ENCODE assay signal across 8 mouse cellular contexts in genomic region chr9:101075694-101076093, GRCm38 (mm10). TPM values are rescaled to one million over a fixed set of nuclear protein-coding genes. Genes with fewer than 3 reads are reported as not detected.
DNase-seq lines count a peak whose midpoint lies in the region; ATAC-seq lines count a peak whose summit lies in the region.

No protein-coding gene starts in this region.

- no peak for ATAC-seq in neural tube, embryonic 11.5 days (ENCODE audit: insufficient read depth, low FRiP score, low TSS enrichment)
- ATAC-seq in limb, embryonic 15.5 days (ENCODE audit: insufficient number of reproducible peaks, low FRiP score, low TSS enrichment, low read depth) = no peak
- ATAC-seq in stomach, embryonic 15.5 days (ENCODE audit: insufficient read depth, low FRiP score, low read depth) = no peak

- peaks cover 17% of the 10 kb centered on the region for H3K4me1 ChIP-seq in neural tube, embryonic 11.5 days (ENCODE audit: control insufficient read depth, insufficient read depth, low read length)
- peaks cover 24% of the 10 kb centered on the region for H3K4me1 ChIP-seq in limb, embryonic 15.5 days
- peaks cover 14% of the 10 kb centered on the region; the same call in 1 of the 2 replicates for H3K4me1 ChIP-seq in stomach, embryonic 15.5 days

- peak overlapping the region; percentile 97 for H3K9ac ChIP-seq in neural tube, embryonic 11.5 days (ENCODE audit: low read length)
- peak overlapping the region; percentile 99 for H3K9ac ChIP-seq in limb, embryonic 15.5 days
- peak overlapping the region; percentile 98 for H3K9ac ChIP-seq in stomach, embryonic 15.5 days

- intact Hi-C loops in left cerebral cortex, postnatal 4 days (cut with DNase I) = no loop called here

- no peak overlapping the region for H3K27ac ChIP-seq in neural tube, embryonic 11.5 days (ENCODE audit: low read depth, low read length)
- no peak overlapping the region for H3K27ac ChIP-seq in limb, embryonic 15.5 days
- 0 out of 2 replicates have a peak overlapping the region, but pooled peaks have one; percentile 23 for H3K27ac ChIP-seq in stomach, embryonic 15.5 days

- H3K27me3 ChIP-seq in neural tube, embryonic 11.5 days (ENCODE audit: control insufficient read depth, insufficient read depth, low read length) = no peaks in the 10 kb centered on the region
- H3K27me3 ChIP-seq in limb, embryonic 15.5 days = no peaks in the 10 kb centered on the region
- no peaks in the 10 kb centered on the region for H3K27me3 ChIP-seq in stomach, embryonic 15.5 days (replicated peaks)

- H3K4me2 ChIP-seq in neural tube, embryonic 11.5 days (ENCODE audit: low read depth) = peak overlapping the region; percentile 87
- H3K4me2 ChIP-seq in limb, embryonic 15.5 days = peak overlapping the region; percentile 70
- H3K4me2 ChIP-seq in stomach, embryonic 15.5 days = peak overlapping the region; percentile 73

- peak; percentile 22 for DNase-seq in adrenal gland, adult 2 months
- no peak for DNase-seq in adrenal gland, adult 8-10 months
- DNase-seq in neural tube, embryonic 11.5 days (ENCODE audit: low spot score) = no peak
- DNase-seq in neural tube, embryonic 10.5 days (ENCODE audit: extremely low spot score, low spot score) = no peak
- no peak for DNase-seq in left cerebral cortex, postnatal 4 days
- no peak for DNase-seq in ovary, postnatal 10 days (ENCODE audit: low spot score)

- no peaks in the 10 kb centered on the region for H3K36me3 ChIP-seq in neural tube, embryonic 11.5 days (ENCODE audit: control insufficient read depth, insufficient read depth, low read length)
- no peaks in the 10 kb centered on the region for H3K36me3 ChIP-seq in limb, embryonic 15.5 days
- H3K36me3 ChIP-seq in stomach, embryonic 15.5 days = no peaks in the 10 kb centered on the region

- under 1% methylated on average over 8 of the region's 8 CpGs for WGBS in neural tube, embryonic 11.5 days
- WGBS in limb, embryonic 15.5 days = under 1% methylated on average over 8 of the region's 8 CpGs
- WGBS in stomach, embryonic 15.5 days = under 1% methylated on average over 8 of the region's 8 CpGs

- H3K4me3 ChIP-seq in neural tube, embryonic 11.5 days (ENCODE audit: low read depth, low read length) = peak overlapping the region; percentile 97
- peak overlapping the region; percentile 96 for H3K4me3 ChIP-seq in limb, embryonic 15.5 days
- peak overlapping the region; percentile 96 for H3K4me3 ChIP-seq in stomach, embryonic 15.5 days (replicated peaks)

- H3K9me3 ChIP-seq in neural tube, embryonic 11.5 days (ENCODE audit: control insufficient read depth, low read length) = no peaks in the 10 kb centered on the region
- H3K9me3 ChIP-seq in limb, embryonic 15.5 days = no peaks in the 10 kb centered on the region
- no peaks in the 10 kb centered on the region for H3K9me3 ChIP-seq in stomach, embryonic 15.5 days

RNA-seq across cellular contexts. Expression of gene Msl2, which starts 1.8 kb away (rescaled TPM):
- total RNA-seq in adrenal gland, adult 2 months (2021) = 10 to 100 TPM; 46.8 to 56.7 TPM
- polyA plus RNA-seq in adrenal gland, adult 2 months (2012; rRNA removed) = 34.1 and 38.4 TPM in 2 replicates
- 10 to 100 TPM; 54.2 to 57.2 (median 54.9) TPM for total RNA-seq in adrenal gland, adult 8-10 months (2022)
- 5.6 and 6.2 TPM in 2 replicates for polyA plus RNA-seq in neural tube, embryonic 11.5 days (2014; fragmentation: Nextera tagmentation; extraction: Ambion mirVana)
- polyA plus RNA-seq in limb, embryonic 15.5 days (2015; fragmentation: Nextera tagmentation; extraction: Ambion mirVana) = 3.7 and 5.4 TPM in 2 replicates
- 5.3 and 6.3 TPM in 2 replicates for polyA plus RNA-seq in stomach, embryonic 15.5 days (2015; fragmentation: Nextera tagmentation; extraction: Ambion mirVana)
- total RNA-seq in left cerebral cortex, postnatal 4 days (2021) = 10 to 100 TPM; 69.7 to 70.9 TPM

RNA-seq across cellular contexts. Expression of gene Pccb, which starts 41.0 kb away (rescaled TPM):
- 100 to 1,000 TPM; 140 to 166 TPM for total RNA-seq in adrenal gland, adult 2 months (2021)
- 113 and 128 TPM in 2 replicates for polyA plus RNA-seq in adrenal gland, adult 2 months (2012; rRNA removed)
- total RNA-seq in adrenal gland, adult 8-10 months (2022) = 100 to 1,000 TPM in 2 of 4 experiments, 10 to 100 TPM in 2; 83.5 to 171 (median 127) TPM
- 14.1 and 15.0 TPM in 2 replicates for polyA plus RNA-seq in neural tube, embryonic 11.5 days (2014; fragmentation: Nextera tagmentation; extraction: Ambion mirVana)
- polyA plus RNA-seq in limb, embryonic 15.5 days (2015; fragmentation: Nextera tagmentation; extraction: Ambion mirVana) = 25.7 and 27.0 TPM in 2 replicates
- 24.6 and 26.3 TPM in 2 replicates for polyA plus RNA-seq in stomach, embryonic 15.5 days (2015; fragmentation: Nextera tagmentation; extraction: Ambion mirVana)
- 10 to 100 TPM; 45.6 to 46.9 TPM for total RNA-seq in left cerebral cortex, postnatal 4 days (2021)
